In genomic region chr5:143584982-143585381, GRCm38 (mm10) we compare ENCODE assay signal across 29 mouse cellular contexts. TPM values are rescaled to one million over a fixed set of nuclear protein-coding genes. Genes with fewer than 3 reads are reported as not detected.
DNase-seq lines count a peak whose midpoint lies in the region; ATAC-seq lines count a peak whose summit lies in the region.
"Had no signal": no experiment of that assay in that cellular context is flagged by ENCODE, and none has a peak within 500 bp of the region (broad histone marks: within the 10 kb centered on the region; RNA-seq: fewer than 3 reads in every experiment).

No protein-coding gene starts in this region.

- intact Hi-C loops in gastrocnemius, postnatal 36 days (cut with DNase I) = no loop called here
- intact Hi-C loops in heart, postnatal 25 days (cut with DNase I) = no loop called here

- H3K36me3 ChIP-seq in heart, embryonic 15.5 days = no peaks in the 10 kb centered on the region
- H3K36me3 ChIP-seq: embryonic facial prominence, embryonic 10.5 days; embryonic facial prominence, embryonic 13.5 days; forebrain, embryonic 10.5 days; hindbrain, embryonic 10.5 days; hindbrain, embryonic 13.5 days; intestine, embryonic 15.5 days had no signal

- DNase-seq in gastrocnemius, postnatal 25 days = peak; percentile 42
- no peak for DNase-seq in gastrocnemius, postnatal 36 days
- no peak for DNase-seq in heart, postnatal 25 days (ENCODE audit: low spot score)
- DNase-seq in NIH3T3 (ENCODE audit: low read depth) = peak; percentile 33
- DNase-seq in skeletal muscle tissue, adult 2 months (ENCODE audit: low read depth, low spot score) = peak; percentile 79
- DNase-seq in retina, postnatal 1 day = no peak
- no peak for DNase-seq in thymus, adult 18-20 months
- DNase-seq: adrenal gland, adult 8-10 months; adrenal gland, postnatal 25 days; cerebellum, adult 11-12 months; cerebellum, adult 8-10 months; cerebellum, postnatal 10 days; cerebellum, postnatal 36 days; embryo, embryonic 11 days; heart, postnatal 36 days; kidney, adult 11 months; kidney, adult 8-10 months had no signal

- H3K4me2 ChIP-seq in heart, embryonic 15.5 days = no peak overlapping the region
- H3K4me2 ChIP-seq: embryonic facial prominence, embryonic 13.5 days; forebrain, embryonic 13.5 days; heart, embryonic 12.5 days; hindbrain, embryonic 13.5 days; intestine, embryonic 15.5 days had no signal

- peak overlapping the region; percentile 19; the same call in 1 of the 2 replicates for H3K27ac ChIP-seq in heart, embryonic 15.5 days
- H3K27ac ChIP-seq: embryonic facial prominence, embryonic 10.5 days; embryonic facial prominence, embryonic 13.5 days; forebrain, embryonic 10.5 days; forebrain, embryonic 13.5 days; hindbrain, embryonic 10.5 days; hindbrain, embryonic 13.5 days; intestine, embryonic 15.5 days had no signal

- peaks cover 23% of the 10 kb centered on the region for H3K4me1 ChIP-seq in heart, embryonic 15.5 days (replicated peaks)
- H3K4me1 ChIP-seq: hindbrain, embryonic 13.5 days had no signal

- H3K9ac ChIP-seq in heart, embryonic 15.5 days = no peak overlapping the region
- H3K9ac ChIP-seq: embryonic facial prominence, embryonic 13.5 days; forebrain, embryonic 13.5 days; heart, embryonic 12.5 days; hindbrain, embryonic 13.5 days; intestine, embryonic 15.5 days had no signal

- H3K4me3 ChIP-seq in heart, embryonic 15.5 days = no peak overlapping the region
- H3K4me3 ChIP-seq: embryonic facial prominence, embryonic 10.5 days; embryonic facial prominence, embryonic 13.5 days; forebrain, embryonic 10.5 days; forebrain, embryonic 13.5 days; heart, embryonic 12.5 days; hindbrain, embryonic 10.5 days; hindbrain, embryonic 13.5 days; intestine, embryonic 15.5 days had no signal

- H3K9me3 ChIP-seq in heart, embryonic 15.5 days (replicated peaks) = no peaks in the 10 kb centered on the region
- H3K9me3 ChIP-seq: embryonic facial prominence, embryonic 10.5 days; embryonic facial prominence, embryonic 13.5 days; forebrain, embryonic 13.5 days; hindbrain, embryonic 13.5 days; intestine, embryonic 15.5 days had no signal

- no peak for ATAC-seq in heart, embryonic 15.5 days (replicated peaks; ENCODE audit: insufficient number of reproducible peaks, insufficient read depth, low FRiP score, low read depth)
- ATAC-seq: activated CD4-positive, CD25-positive, alpha-beta regulatory T cell, adult 4 months; forebrain, embryonic 13.5 days; forebrain, embryonic 16.5 days; hindbrain, embryonic 16.5 days; intestine, embryonic 15.5 days had no signal

- 50% methylated on average over 5 of the region's 5 CpGs for WGBS in heart, embryonic 15.5 days

- no peaks in the 10 kb centered on the region for H3K27me3 ChIP-seq in heart, embryonic 15.5 days
- H3K27me3 ChIP-seq: embryonic facial prominence, embryonic 13.5 days; forebrain, embryonic 13.5 days; heart, embryonic 12.5 days; hindbrain, embryonic 13.5 days; intestine, embryonic 15.5 days had no signal

RNA-seq across cellular contexts. Expression of gene Cyth3, which starts 37.3 kb away (rescaled TPM):
- 10 to 100 TPM; 13.9 to 16.9 TPM for total RNA-seq in gastrocnemius, postnatal 25 days (2021)
- 10 to 100 TPM; 12.2 to 13.8 TPM for total RNA-seq in gastrocnemius, postnatal 36 days (2021)
- polyA plus RNA-seq in heart, embryonic 15.5 days (2015; fragmentation: Nextera tagmentation; extraction: Ambion mirVana) = 49.9 and 57.6 TPM in 2 replicates
- 10 to 100 TPM; 43.8 to 44.9 TPM for total RNA-seq in heart, postnatal 25 days (2021)

RNA-seq across cellular contexts. Expression of gene Rac1, which starts 57.1 kb away (rescaled TPM):
- 100 to 1,000 TPM; 180 to 184 TPM for total RNA-seq in gastrocnemius, postnatal 25 days (2021)
- total RNA-seq in gastrocnemius, postnatal 36 days (2021) = 100 to 1,000 TPM; 188 to 206 TPM
- 322 and 367 TPM in 2 replicates for polyA plus RNA-seq in heart, embryonic 15.5 days (2015; fragmentation: Nextera tagmentation; extraction: Ambion mirVana)
- total RNA-seq in heart, postnatal 25 days (2021) = 100 to 1,000 TPM; 215 to 235 TPM

Comparison
In these comparisons a context has a peak if more than half of its experiments do, and no peak if none do; other contexts are left out.
1. DNase-seq: peak in gastrocnemius, postnatal 25 days (single experiment), NIH3T3 (single experiment) and skeletal muscle tissue, adult 2 months (single experiment); none in gastrocnemius, postnatal 36 days (0 of 2), heart, postnatal 25 days (single experiment), retina, postnatal 1 day (single experiment) and thymus, adult 18-20 months (0 of 2).